Mouse (Mus musculus): Measurements from ENCODE around the gene Ints1.
A peak's percentile ranks its signal among the peaks of the same experiment; 100 is the strongest.

GRCm38 (mm10) chr5:139737841-139738591, 37.5 kb downstream of the Ints1 start:
- no peak for TF ChIP-seq CTCF (IDR thresholded peaks at IDR 0.05; ENCODE audit: low read depth)
- peak; percentile 78 for TF ChIP-seq EP300 (optimal IDR thresholded peaks at IDR 0.05)

Measured in stomach, postnatal 0 days (tissue).